Mouse (Mus musculus): Measurements from ENCODE around the gene Inf2.
A peak's percentile ranks its signal among the peaks of the same experiment; 100 is the strongest.

Inf2 gene

GRCm38 (mm10) chr12:112627097-112627881, 38.7 kb downstream of the Inf2 start:
- DNase-seq: no peak

- no peak for DNase-seq
Observed at GRCm38 (mm10) chr12:112628197-112628596, 39.6 kb downstream of the Inf2 start.

- DNase-seq: peak; percentile 61 to 66
Observed at GRCm38 (mm10) chr12:112628928-112629721, 40.5 kb downstream of the Inf2 start.

- no peak for DNase-seq
Observed at GRCm38 (mm10) chr12:112630029-112630428, 41.4 kb downstream of the Inf2 start.

GRCm38 (mm10) chr12:112630796-112631195, 42.2 kb downstream of the Inf2 start:
- no peak for DNase-seq

GRCm38 (mm10) chr12:112631472-112631871, 42.9 kb downstream of the Inf2 start:
- DNase-seq: no peak

GRCm38 (mm10) chr12:112632084-112632777, 43.6 kb downstream of the Inf2 start:
- DNase-seq: no peak

GRCm38 (mm10) chr12:112632907-112633306, 44.3 kb downstream of the Inf2 start:
- DNase-seq: peak in 1 of 2 experiments; percentile 37

GRCm38 (mm10) chr12:112633686-112634085, 45.1 kb downstream of the Inf2 start:
- no peak for DNase-seq

- DNase-seq: peak in 1 of 2 experiments; percentile 34
Observed at GRCm38 (mm10) chr12:112639526-112639925, 50.9 kb downstream of the Inf2 start.

- peak in 1 of 2 experiments; percentile 33 for DNase-seq
Observed at GRCm38 (mm10) chr12:112643126-112643525, 54.5 kb downstream of the Inf2 start.

- peak; percentile 99 to 100 for DNase-seq
Observed at GRCm38 (mm10) chr12:112644180-112644854, 55.7 kb downstream of the Inf2 start, which contains the start of gene Siva1. Gene Siva1 (plus strand): TSS chr12:112644679.

- peak in 1 of 2 experiments; percentile 58 for DNase-seq
Observed at GRCm38 (mm10) chr12:112644855-112645506, 56.4 kb downstream of the Inf2 start.

GRCm38 (mm10) chr12:112646139-112646538, 57.6 kb downstream of the Inf2 start:
- DNase-seq: no peak

GRCm38 (mm10) chr12:112648081-112648480, 59.5 kb downstream of the Inf2 start:
- DNase-seq: no peak

- no peak for DNase-seq
Observed at GRCm38 (mm10) chr12:112651778-112652439, 63.3 kb downstream of the Inf2 start.

- DNase-seq: peak; percentile 90 to 96
Observed at GRCm38 (mm10) chr12:112653157-112653824, 64.7 kb downstream of the Inf2 start.

- no peak for DNase-seq
Observed at GRCm38 (mm10) chr12:112654076-112654475, 65.5 kb downstream of the Inf2 start.

- DNase-seq: peak; percentile 49 to 52
Observed at GRCm38 (mm10) chr12:112658619-112659018, 70.0 kb downstream of the Inf2 start.

- peak; percentile 73 to 80 for DNase-seq
Observed at GRCm38 (mm10) chr12:112659109-112659508, 70.5 kb downstream of the Inf2 start.
